Mouse (Mus musculus) testis, postnatal 10 days (tissue): Measurements from ENCODE around the gene Esr2.
"Not testable (repeated sequence)": the region's sequence is repeated elsewhere in the genome, so short reads cannot be mapped to it uniquely, and the experiment has no call there.

Experiments
- DNase-seq: peaks from one replicate; pipeline ENCODE4 v3.0.0; 2021; ENCODE audit warnings: low spot score

The Esr2 gene

GRCm38 (mm10) chr12:76177000-76177863 lies at the start of gene Esr2:
Gene Esr2 (minus strand): TSS chr12:76177259.
- DNase-seq, result peak; percentile 56

- not testable (repeated sequence) for DNase-seq
Observed at GRCm38 (mm10) chr12:76222104-76222503, 45.0 kb upstream of the Esr2 start.

GRCm38 (mm10) chr12:76216716-76217115 lies 39.7 kb upstream of the Esr2 start:
- DNase-seq, result no peak

- no peak for DNase-seq
Observed at GRCm38 (mm10) chr12:76215121-76215520, 38.1 kb upstream of the Esr2 start.

GRCm38 (mm10) chr12:76209429-76209974 lies 32.4 kb upstream of the Esr2 start:
- no peak for DNase-seq

- DNase-seq, result no peak
Observed at GRCm38 (mm10) chr12:76200326-76200725, 23.3 kb upstream of the Esr2 start.

GRCm38 (mm10) chr12:76197071-76197470 lies 20.0 kb upstream of the Esr2 start:
- no peak for DNase-seq

- peak; percentile 74 for DNase-seq
Observed at GRCm38 (mm10) chr12:76196709-76197054, 19.6 kb upstream of the Esr2 start.

GRCm38 (mm10) chr12:76195912-76196708 lies 19.1 kb upstream of the Esr2 start:
- DNase-seq, result peak; percentile 96

GRCm38 (mm10) chr12:76194526-76194925 lies 17.5 kb upstream of the Esr2 start:
- DNase-seq, result no peak

- DNase-seq, result no peak
Observed at GRCm38 (mm10) chr12:76190940-76191339, 13.9 kb upstream of the Esr2 start.

GRCm38 (mm10) chr12:76187849-76188248 lies 10.8 kb upstream of the Esr2 start:
- DNase-seq, result peak; percentile 65

- no peak for DNase-seq
Observed at GRCm38 (mm10) chr12:76186473-76186872, 9.4 kb upstream of the Esr2 start.

GRCm38 (mm10) chr12:76185167-76185816 lies 8.2 kb upstream of the Esr2 start:
- no peak for DNase-seq

- no peak for DNase-seq
Observed at GRCm38 (mm10) chr12:76184271-76184670, 7.2 kb upstream of the Esr2 start.

GRCm38 (mm10) chr12:76182831-76183230 lies 5.8 kb upstream of the Esr2 start:
- DNase-seq, result no peak

GRCm38 (mm10) chr12:76181471-76181870 lies 4.4 kb upstream of the Esr2 start:
- no peak for DNase-seq

GRCm38 (mm10) chr12:76180442-76180841 lies 3.4 kb upstream of the Esr2 start:
- DNase-seq, result no peak

GRCm38 (mm10) chr12:76179527-76179926 lies 2.5 kb upstream of the Esr2 start:
- no peak for DNase-seq

GRCm38 (mm10) chr12:76179051-76179450 lies 2.0 kb upstream of the Esr2 start:
- no peak for DNase-seq

- peak; percentile 90 for DNase-seq
Observed at GRCm38 (mm10) chr12:76177864-76178518, 932 bp upstream of the Esr2 start.

- no peak for DNase-seq
Observed at GRCm38 (mm10) chr12:76165641-76166040, 11.4 kb downstream of the Esr2 start.
